Mouse (Mus musculus): ENCODE data around the gene Oas1g. TPM values are rescaled to one million over a fixed set of nuclear protein-coding genes. Genes with fewer than 3 reads are reported as not detected.
A peak's percentile ranks its signal among the peaks of the same experiment; 100 is the strongest.
"Not testable (repeated sequence)": the region's sequence is repeated elsewhere in the genome, so short reads cannot be mapped to it uniquely, and the experiment has no call there.

Oas1g gene
- polyA plus RNA-seq, 1 experiment from 2014 or later, result 1.2 TPM

- 89% methylated on average over 4 of the region's 4 CpGs for WGBS
- peak; percentile 16 for DNase-seq (ENCODE audit: low spot score)
- not testable (repeated sequence) for ATAC-seq (replicated peaks; ENCODE audit: low FRiP score, low TSS enrichment, low read depth); H3K27me3 ChIP-seq (replicated peaks; ENCODE audit: control insufficient read depth, insufficient read depth, low read length); H3K9me3 ChIP-seq (ENCODE audit: control insufficient read depth, low read length); H3K27ac ChIP-seq (ENCODE audit: low read depth); H3K4me2 ChIP-seq (ENCODE audit: low read length); H3K36me3 ChIP-seq (ENCODE audit: control insufficient read depth, insufficient read depth, low read length); H3K4me1 ChIP-seq (replicated peaks; ENCODE audit: control insufficient read depth, insufficient read depth, low read length); H3K4me3 ChIP-seq (ENCODE audit: low read depth, low read length); H3K9ac ChIP-seq (ENCODE audit: low read length)
Measured at GRCm38 (mm10) chr5:120893866-120894265, 6.5 kb upstream of the Oas1g start.

DNA sequence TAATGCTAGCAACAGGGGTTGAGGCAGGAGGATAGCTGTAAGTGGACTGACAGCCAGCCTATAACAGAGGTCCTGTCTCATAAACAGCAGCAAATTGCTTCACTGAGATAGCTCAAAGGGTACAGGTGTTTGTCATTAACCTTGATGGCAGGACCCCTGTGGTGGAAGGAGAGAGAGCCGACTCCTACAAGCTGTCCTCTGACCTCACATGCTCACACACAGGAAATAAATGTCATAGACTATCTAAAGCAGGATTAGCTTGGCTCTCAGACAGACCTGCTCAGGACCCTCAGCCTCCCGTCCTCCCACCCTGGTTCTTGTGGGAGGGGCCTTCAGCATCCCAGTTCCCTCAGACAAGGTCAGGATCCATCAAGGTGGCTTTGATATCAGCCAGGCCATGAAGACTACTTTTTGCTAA lies 4.8 kb upstream of the Oas1g start:
- no peaks in the 10 kb centered on the region for H3K27me3 ChIP-seq (replicated peaks; ENCODE audit: control insufficient read depth, insufficient read depth, low read length)
- no peaks in the 10 kb centered on the region for H3K9me3 ChIP-seq (ENCODE audit: control insufficient read depth, low read length)
- H3K36me3 ChIP-seq (ENCODE audit: control insufficient read depth, insufficient read depth, low read length), result no peaks in the 10 kb centered on the region
- no peaks in the 10 kb centered on the region for H3K4me1 ChIP-seq (replicated peaks; ENCODE audit: control insufficient read depth, insufficient read depth, low read length)
- H3K9ac ChIP-seq (ENCODE audit: low read length), result no peak overlapping the region
- 59% methylated on average over 2 of the region's 2 CpGs for WGBS
- H3K27ac ChIP-seq (ENCODE audit: low read depth), result no peak overlapping the region
- ATAC-seq (replicated peaks; ENCODE audit: low FRiP score, low TSS enrichment, low read depth) (no peak), DNase-seq (ENCODE audit: low spot score) (peak; percentile 29)
- H3K4me3 ChIP-seq (ENCODE audit: low read depth, low read length), result no peak overlapping the region
- H3K4me2 ChIP-seq (ENCODE audit: low read length), result no peak overlapping the region

- H3K9ac ChIP-seq (ENCODE audit: low read length); H3K4me3 ChIP-seq (ENCODE audit: low read depth, low read length); ATAC-seq (replicated peaks; ENCODE audit: low FRiP score, low TSS enrichment, low read depth); H3K27me3 ChIP-seq (replicated peaks; ENCODE audit: control insufficient read depth, insufficient read depth, low read length); H3K9me3 ChIP-seq (ENCODE audit: control insufficient read depth, low read length); H3K36me3 ChIP-seq (ENCODE audit: control insufficient read depth, insufficient read depth, low read length); H3K4me2 ChIP-seq (ENCODE audit: low read length); H3K27ac ChIP-seq (ENCODE audit: low read depth); H3K4me1 ChIP-seq (replicated peaks; ENCODE audit: control insufficient read depth, insufficient read depth, low read length): not testable (repeated sequence)
- DNase-seq (ENCODE audit: low spot score), result peak; percentile 27
- whole genome bisulfite sequencing, result 82% methylated on average over 2 of the region's 2 CpGs
Measured at GRCm38 (mm10) chr5:120891566-120892242, 4.3 kb upstream of the Oas1g start.

DNA sequence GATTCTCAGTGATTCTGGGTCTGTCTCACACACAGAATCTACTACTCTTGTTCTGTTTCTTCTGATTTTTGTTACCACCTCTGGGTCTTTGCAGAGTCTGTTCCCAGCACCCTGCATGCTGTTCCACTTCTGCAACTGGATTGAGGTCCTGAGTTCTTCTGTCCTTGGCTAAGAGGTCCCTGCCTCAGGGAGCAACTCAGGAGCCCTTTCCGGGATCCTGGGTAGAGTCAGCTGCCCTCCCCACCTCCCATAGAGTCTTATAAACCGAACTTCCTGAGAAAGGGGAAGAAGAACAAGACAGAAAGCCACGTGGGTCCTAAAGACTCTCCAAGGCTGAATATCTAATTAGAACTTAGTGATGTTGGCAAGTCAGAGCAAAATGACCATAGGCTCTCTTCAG lies 3.6 kb upstream of the Oas1g start:
- Histone ChIP-seq H3K9ac (ENCODE audit: low read length) (no peak overlapping the region), H3K27ac (ENCODE audit: low read depth) (no peak overlapping the region), H3K27me3 (replicated peaks; ENCODE audit: control insufficient read depth, insufficient read depth, low read length) (no peaks in the 10 kb centered on the region), H3K9me3 (ENCODE audit: control insufficient read depth, low read length) (no peaks in the 10 kb centered on the region), H3K4me2 (ENCODE audit: low read length) (no peak overlapping the region), H3K4me1 (replicated peaks; ENCODE audit: control insufficient read depth, insufficient read depth, low read length) (no peaks in the 10 kb centered on the region), H3K36me3 (ENCODE audit: control insufficient read depth, insufficient read depth, low read length) (no peaks in the 10 kb centered on the region), H3K4me3 (ENCODE audit: low read depth, low read length) (no peak overlapping the region)
- 46% methylated on average over 3 of the region's 3 CpGs for WGBS
- ATAC-seq (replicated peaks; ENCODE audit: low FRiP score, low TSS enrichment, low read depth), result no peak
- peak; percentile 35 for DNase-seq (ENCODE audit: low spot score)

- ATAC-seq (replicated peaks; ENCODE audit: low FRiP score, low TSS enrichment, low read depth), result no peak
- peak; percentile 12 for DNase-seq (ENCODE audit: low spot score)
Measured at GRCm38 (mm10) chr5:120890026-120890425, 2.6 kb upstream of the Oas1g start.

GRCm38 (mm10) chr5:120888294-120888815 lies 942 bp upstream of the Oas1g start:
- H3K27me3 ChIP-seq (replicated peaks; ENCODE audit: control insufficient read depth, insufficient read depth, low read length); H3K4me1 ChIP-seq (replicated peaks; ENCODE audit: control insufficient read depth, insufficient read depth, low read length); H3K4me2 ChIP-seq (ENCODE audit: low read length); H3K4me3 ChIP-seq (ENCODE audit: low read depth, low read length); H3K36me3 ChIP-seq (ENCODE audit: control insufficient read depth, insufficient read depth, low read length); H3K27ac ChIP-seq (ENCODE audit: low read depth); ATAC-seq (replicated peaks; ENCODE audit: low FRiP score, low TSS enrichment, low read depth); H3K9ac ChIP-seq (ENCODE audit: low read length); H3K9me3 ChIP-seq (ENCODE audit: control insufficient read depth, low read length); DNase-seq (ENCODE audit: low spot score): not testable (repeated sequence)
- WGBS, result 44% methylated on average over 4 of the region's 4 CpGs

More at GRCm38 (mm10) chr5:120890026-120890425, 2.6 kb upstream of the Oas1g start:
- Histone ChIP-seq H3K27ac (ENCODE audit: low read depth) (no peak overlapping the region), H3K9me3 (ENCODE audit: control insufficient read depth, low read length) (no peaks in the 10 kb centered on the region), H3K36me3 (ENCODE audit: control insufficient read depth, insufficient read depth, low read length) (no peaks in the 10 kb centered on the region), H3K4me2 (ENCODE audit: low read length) (no peak overlapping the region), H3K4me1 (replicated peaks; ENCODE audit: control insufficient read depth, insufficient read depth, low read length) (no peaks in the 10 kb centered on the region), H3K27me3 (replicated peaks; ENCODE audit: control insufficient read depth, insufficient read depth, low read length) (no peaks in the 10 kb centered on the region), H3K9ac (ENCODE audit: low read length) (no peak overlapping the region), H3K4me3 (ENCODE audit: low read depth, low read length) (no peak overlapping the region)
- 72% methylated on average over 2 of the region's 2 CpGs for WGBS

DNA sequence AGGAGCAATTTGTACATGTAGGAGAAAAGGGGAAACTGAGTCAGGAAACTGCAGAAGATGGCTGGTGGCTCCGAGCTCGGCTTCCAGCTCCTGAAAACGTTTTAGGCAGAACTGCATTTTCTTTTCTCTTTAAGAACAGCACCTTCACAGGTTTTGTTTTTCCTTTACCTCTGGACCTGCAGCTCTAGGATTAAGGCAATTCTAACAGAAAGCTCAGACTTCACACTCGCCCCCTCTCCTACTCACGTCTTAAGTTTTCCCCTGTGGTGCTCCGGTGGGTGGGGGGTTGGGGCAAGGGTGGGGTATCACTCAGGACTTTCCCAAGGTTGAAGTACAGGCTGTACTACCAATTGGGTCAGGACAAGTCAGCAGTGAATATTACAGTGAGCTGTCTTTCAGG lies 418 bp upstream of the Oas1g start:
- no peaks in the 10 kb centered on the region for H3K27me3 ChIP-seq (replicated peaks; ENCODE audit: control insufficient read depth, insufficient read depth, low read length)
- no peaks in the 10 kb centered on the region for H3K36me3 ChIP-seq (ENCODE audit: control insufficient read depth, insufficient read depth, low read length)
- H3K4me2 ChIP-seq (ENCODE audit: low read length), result peak overlapping the region; percentile 20; the same call in 1 of the 2 replicates
- no peak overlapping the region for H3K4me3 ChIP-seq (ENCODE audit: low read depth, low read length)
- no peak for ATAC-seq (replicated peaks; ENCODE audit: low FRiP score, low TSS enrichment, low read depth)
- H3K9ac ChIP-seq (ENCODE audit: low read length), result no peak overlapping the region
- no peak for DNase-seq (ENCODE audit: low spot score)
- WGBS, result 44% methylated on average over 6 of the region's 6 CpGs
- H3K4me1 ChIP-seq (replicated peaks; ENCODE audit: control insufficient read depth, insufficient read depth, low read length), result no peaks in the 10 kb centered on the region
- no peak overlapping the region for H3K27ac ChIP-seq (ENCODE audit: low read depth)
- no peaks in the 10 kb centered on the region for H3K9me3 ChIP-seq (ENCODE audit: control insufficient read depth, low read length)

DNA sequence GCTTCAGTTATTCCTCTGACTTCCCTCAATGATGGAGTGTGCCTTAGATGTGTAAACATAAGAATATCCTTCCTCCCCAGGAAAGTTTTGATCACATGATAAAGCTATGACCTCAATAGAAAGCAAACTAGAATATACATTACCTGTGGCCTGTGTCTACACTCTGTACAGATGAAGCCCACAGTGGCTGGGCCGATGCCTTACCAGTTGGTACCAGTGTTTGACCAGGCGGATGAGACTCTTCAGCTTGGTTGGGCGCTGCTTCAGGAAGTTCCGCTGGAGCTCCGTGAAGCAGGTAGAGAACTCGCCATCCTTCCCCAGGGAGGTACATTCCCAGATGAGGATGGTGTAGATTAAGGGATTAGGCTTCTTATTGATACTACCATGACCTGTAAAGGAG lies 5.7 kb downstream of the Oas1g start:
- not testable (repeated sequence) for H3K9me3 ChIP-seq (ENCODE audit: control insufficient read depth, low read length); DNase-seq (ENCODE audit: low spot score); H3K36me3 ChIP-seq (ENCODE audit: control insufficient read depth, insufficient read depth, low read length); H3K27ac ChIP-seq (ENCODE audit: low read depth); H3K4me3 ChIP-seq (ENCODE audit: low read depth, low read length); H3K9ac ChIP-seq (ENCODE audit: low read length); H3K4me1 ChIP-seq (replicated peaks; ENCODE audit: control insufficient read depth, insufficient read depth, low read length); H3K27me3 ChIP-seq (replicated peaks; ENCODE audit: control insufficient read depth, insufficient read depth, low read length); ATAC-seq (replicated peaks; ENCODE audit: low FRiP score, low TSS enrichment, low read depth); H3K4me2 ChIP-seq (ENCODE audit: low read length)
- WGBS, result 94% methylated on average over 6 of the region's 6 CpGs

- not testable (repeated sequence) for H3K36me3 ChIP-seq (ENCODE audit: control insufficient read depth, insufficient read depth, low read length); H3K4me3 ChIP-seq (ENCODE audit: low read depth, low read length); H3K27ac ChIP-seq (ENCODE audit: low read depth); H3K4me1 ChIP-seq (replicated peaks; ENCODE audit: control insufficient read depth, insufficient read depth, low read length); H3K4me2 ChIP-seq (ENCODE audit: low read length); H3K9ac ChIP-seq (ENCODE audit: low read length); H3K9me3 ChIP-seq (ENCODE audit: control insufficient read depth, low read length); H3K27me3 ChIP-seq (replicated peaks; ENCODE audit: control insufficient read depth, insufficient read depth, low read length); ATAC-seq (replicated peaks; ENCODE audit: low FRiP score, low TSS enrichment, low read depth)
- 49% methylated on average over 2 of the region's 2 CpGs for WGBS
- DNase-seq (ENCODE audit: low spot score), result peak; percentile 40
Measured at GRCm38 (mm10) chr5:120878803-120879202, 8.6 kb downstream of the Oas1g start.

Data from intestine, embryonic 14.5 days (tissue).